Mouse (Mus musculus): ENCODE results near the gene Cdhr2. TPM values are rescaled to one million over a fixed set of nuclear protein-coding genes. Genes with fewer than 3 reads are reported as not detected.

The Cdhr2 gene
- 0.02 TPM in 1 of 2 replicates, not detected in the other for polyA plus RNA-seq (2012)

DNA sequence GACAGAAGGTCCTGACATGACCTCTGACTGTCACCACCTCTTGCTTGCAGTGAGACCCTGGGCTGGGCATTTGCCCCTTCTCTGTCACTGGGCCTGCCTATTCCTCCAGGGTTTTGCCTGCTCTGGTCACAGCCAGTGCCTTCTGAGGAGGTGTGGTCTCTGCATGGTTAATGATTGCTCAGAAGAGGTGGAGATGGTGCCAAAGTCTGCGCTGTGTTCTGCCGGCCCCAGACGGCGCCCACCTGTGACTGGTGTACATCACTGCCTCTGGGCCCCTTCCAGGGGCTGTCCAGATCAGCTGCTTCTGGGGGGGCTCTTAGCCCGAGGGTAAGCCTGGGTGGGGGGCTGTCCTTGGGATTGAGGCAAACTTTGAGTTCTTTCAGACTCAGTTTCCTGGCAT is at the start of gene Cdhr2:
Cdhr2 (plus strand) TSS at position 219 of the 400 bp plus-strand sequence.

DNA sequence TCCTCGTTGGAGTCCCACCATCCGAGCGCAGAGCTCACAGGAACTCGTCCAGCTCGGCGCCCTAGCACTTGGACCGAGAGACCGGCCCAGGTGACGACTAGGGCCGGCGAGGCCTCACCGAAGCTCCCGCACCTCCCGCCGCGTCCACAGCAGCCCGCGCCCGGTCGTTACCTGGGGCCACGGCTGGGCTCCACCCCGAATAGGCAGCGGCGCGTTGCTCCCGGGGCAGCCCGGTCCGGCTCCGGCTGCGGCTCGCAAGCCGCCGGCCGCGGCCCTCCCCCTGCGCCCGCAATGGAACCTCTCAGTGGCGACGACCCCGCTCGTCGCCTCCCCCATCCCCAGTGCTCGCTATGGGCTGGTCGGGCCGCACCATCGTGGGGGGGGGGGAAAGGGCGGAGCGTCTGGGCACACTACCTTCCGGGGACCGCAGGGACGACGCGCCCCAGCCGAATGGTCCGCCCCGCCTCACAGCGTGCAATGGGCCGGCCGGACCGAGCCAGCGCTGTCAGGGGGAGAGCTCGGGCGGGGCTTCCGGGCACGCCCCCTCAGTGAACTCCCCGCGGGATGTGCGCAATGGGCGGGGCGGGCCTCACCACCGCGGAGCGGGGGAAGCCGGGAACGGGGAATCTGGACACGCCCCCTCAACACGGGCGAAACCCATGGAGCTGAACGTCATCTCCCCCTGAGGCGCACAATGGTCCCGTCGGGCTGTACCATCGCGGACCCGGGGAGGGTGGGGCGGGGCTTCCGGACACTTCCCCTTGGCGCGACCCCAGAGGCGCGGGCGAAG is 7.5 kb upstream of the Cdhr2 start, which contains the start of gene Rnf44:
Rnf44 (minus strand) TSS at position 350 of the 790 bp plus-strand sequence.

DNA sequence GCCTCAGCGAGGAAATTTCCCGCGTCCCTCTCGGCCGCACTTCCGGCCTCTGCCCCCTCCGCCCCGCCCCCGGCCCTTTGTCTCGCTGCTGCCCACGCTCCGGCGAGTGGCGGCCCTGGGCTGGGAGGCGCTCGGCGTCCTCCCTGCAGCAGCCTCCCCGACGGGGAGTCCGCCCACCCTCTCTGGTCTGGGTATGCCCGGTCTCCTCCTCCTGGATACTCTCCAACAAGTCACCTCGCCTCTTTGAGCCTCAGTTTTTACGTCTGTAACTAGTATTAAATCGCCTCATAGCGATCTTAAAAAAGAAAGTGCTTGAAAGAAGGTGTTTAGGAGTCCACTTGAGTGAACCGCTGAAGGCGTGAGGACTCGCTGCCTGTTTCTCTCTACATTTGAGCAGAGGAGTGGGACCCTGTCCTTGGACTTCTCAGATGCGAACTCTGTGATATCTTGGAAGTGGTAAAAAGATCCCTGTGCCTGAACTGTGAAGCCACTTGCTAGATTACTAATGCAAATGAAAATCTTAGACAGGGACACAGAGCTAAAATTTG is 48.7 kb downstream of the Cdhr2 start, which contains the start of gene Gprin1:
Gprin1 (minus strand) TSS at position 11 of the 548 bp plus-strand sequence.

DNA sequence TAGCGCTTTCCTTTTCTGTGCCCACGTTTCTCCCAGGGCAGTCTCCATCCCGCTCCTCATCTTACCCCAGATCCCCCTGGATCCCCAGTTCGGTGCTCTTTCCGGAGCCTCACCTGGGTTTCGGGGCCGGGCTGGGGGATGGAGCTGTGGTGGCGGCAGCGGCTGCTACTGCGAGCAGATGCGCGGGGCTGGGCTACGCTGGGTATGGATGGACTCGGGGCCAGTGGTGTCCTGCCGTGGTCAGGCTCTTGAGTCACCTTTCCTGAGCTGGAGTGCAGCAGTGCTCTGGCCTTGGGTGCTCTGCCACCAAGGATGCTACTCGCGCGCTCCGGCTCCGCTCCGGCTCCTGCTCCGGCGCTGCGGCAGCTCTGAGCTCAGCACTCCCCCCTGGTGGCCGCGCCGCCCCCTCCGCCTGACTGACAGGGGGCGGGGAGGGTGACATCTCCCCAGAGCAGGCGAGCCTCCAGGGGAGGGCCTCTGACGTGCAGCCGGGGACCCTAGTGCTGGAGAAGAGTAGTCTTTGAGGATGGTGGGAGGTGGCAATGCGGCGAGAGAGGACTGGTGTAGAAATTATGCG is 65.0 kb downstream of the Cdhr2 start, which contains the start of gene Sncb:
Sncb (minus strand) TSS at position 404 of the 577 bp plus-strand sequence.

DNA sequence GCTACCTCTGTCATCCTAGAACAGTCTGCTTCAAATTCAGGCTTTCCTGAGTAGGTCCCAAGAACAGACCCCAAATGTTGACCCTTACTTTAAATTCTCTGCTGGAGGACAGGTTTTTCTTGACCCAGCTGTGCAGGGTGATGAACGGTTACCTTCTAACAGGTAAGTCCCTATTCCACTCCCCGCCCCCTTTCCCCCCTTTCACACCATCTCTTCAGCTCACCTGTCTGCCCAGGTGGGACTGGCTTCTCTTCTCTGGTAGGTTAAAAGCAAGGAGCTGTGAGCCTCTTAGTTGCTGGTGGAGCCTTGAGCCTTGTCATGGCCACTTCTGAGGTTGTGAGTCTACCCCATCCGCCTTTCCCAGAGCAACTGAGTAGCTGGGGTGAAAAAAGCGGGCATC is 82.4 kb downstream of the Cdhr2 start, which contains the start of gene Eif4e1b:
Eif4e1b (plus strand) TSS at position 301 of the 400 bp plus-strand sequence.

Other genes starting within 250 kb of the Cdhr2 start
- 110 and 135 TPM in 2 replicates for gene Thoc3, start 232.6 kb upstream of the Cdhr2 start, polyA plus RNA-seq (2012)
- 1.2 and 3.5 TPM in 2 replicates for gene Simc1, start 197.7 kb upstream of the Cdhr2 start, polyA plus RNA-seq (2012)
- 31.2 and 34.3 TPM in 2 replicates for gene 4833439L19Rik, start 136.0 kb upstream of the Cdhr2 start, polyA plus RNA-seq (2012)
- 11.3 and 12.8 TPM in 2 replicates for gene Arl10, start 126.4 kb upstream of the Cdhr2 start, polyA plus RNA-seq (2012)
- gene Nop16, start 111.4 kb upstream of the Cdhr2 start, polyA plus RNA-seq (2012): 50.1 and 65.2 TPM in 2 replicates
- gene Higd2a, start 111.3 kb upstream of the Cdhr2 start, polyA plus RNA-seq (2012): 57.0 and 57.7 TPM in 2 replicates
- 43.2 and 64.2 TPM in 2 replicates for gene Cltb, start 90.1 kb upstream of the Cdhr2 start, polyA plus RNA-seq (2012)
- 10.4 and 13.4 TPM in 2 replicates for gene Faf2, start 79.7 kb upstream of the Cdhr2 start, polyA plus RNA-seq (2012)
- 415 and 551 TPM in 2 replicates for gene Rnf44, start 7.6 kb upstream of the Cdhr2 start, polyA plus RNA-seq (2012)
- gene Gprin1, start 48.4 kb downstream of the Cdhr2 start, polyA plus RNA-seq (2012): not detected in 2 replicates
- not detected in 2 replicates for gene Sncb, start 65.1 kb downstream of the Cdhr2 start, polyA plus RNA-seq (2012)
- not detected in 2 replicates for gene Eif4e1b, start 82.5 kb downstream of the Cdhr2 start, polyA plus RNA-seq (2012)
- 2.0 and 2.8 TPM in 2 replicates for gene Tspan17, start 87.9 kb downstream of the Cdhr2 start, polyA plus RNA-seq (2012)
- 4.0 and 7.8 TPM in 2 replicates for gene Unc5a, start 247.9 kb downstream of the Cdhr2 start, polyA plus RNA-seq (2012)

Measured in megakaryocyte-erythroid progenitor cell, adult 5 weeks (primary cell).